Mouse (Mus musculus) E14TG2a.4 (cell line): ENCODE measurements around the gene Plekhj1.

Experiments
- CTCF ChIP-seq: conservative IDR thresholded peaks from 2 replicates; pipeline ENCODE4 v1.5.1; 2014; ENCODE audit warnings: low read length
- NANOG ChIP-seq: IDR thresholded peaks from 2 replicates; pipeline ENCODE4 v1.6.1; 2014; ENCODE audit warnings: borderline replicate concordance, low read length, mixed read lengths
- POU5F1 ChIP-seq: IDR thresholded peaks from 2 replicates; pipeline ENCODE4 v1.6.1; 2014; ENCODE audit warnings: low read length, borderline replicate concordance

- TF ChIP-seq CTCF: no peak
- TF ChIP-seq NANOG: no peak
- no peak for TF ChIP-seq POU5F1
Measured at GRCm38 (mm10) chr10:80843087-80843930, 44.9 kb upstream of the Plekhj1 start.
